Mouse (Mus musculus): ENCODE measurements around the gene Uqcr11.

Gene Uqcr11

DNA sequence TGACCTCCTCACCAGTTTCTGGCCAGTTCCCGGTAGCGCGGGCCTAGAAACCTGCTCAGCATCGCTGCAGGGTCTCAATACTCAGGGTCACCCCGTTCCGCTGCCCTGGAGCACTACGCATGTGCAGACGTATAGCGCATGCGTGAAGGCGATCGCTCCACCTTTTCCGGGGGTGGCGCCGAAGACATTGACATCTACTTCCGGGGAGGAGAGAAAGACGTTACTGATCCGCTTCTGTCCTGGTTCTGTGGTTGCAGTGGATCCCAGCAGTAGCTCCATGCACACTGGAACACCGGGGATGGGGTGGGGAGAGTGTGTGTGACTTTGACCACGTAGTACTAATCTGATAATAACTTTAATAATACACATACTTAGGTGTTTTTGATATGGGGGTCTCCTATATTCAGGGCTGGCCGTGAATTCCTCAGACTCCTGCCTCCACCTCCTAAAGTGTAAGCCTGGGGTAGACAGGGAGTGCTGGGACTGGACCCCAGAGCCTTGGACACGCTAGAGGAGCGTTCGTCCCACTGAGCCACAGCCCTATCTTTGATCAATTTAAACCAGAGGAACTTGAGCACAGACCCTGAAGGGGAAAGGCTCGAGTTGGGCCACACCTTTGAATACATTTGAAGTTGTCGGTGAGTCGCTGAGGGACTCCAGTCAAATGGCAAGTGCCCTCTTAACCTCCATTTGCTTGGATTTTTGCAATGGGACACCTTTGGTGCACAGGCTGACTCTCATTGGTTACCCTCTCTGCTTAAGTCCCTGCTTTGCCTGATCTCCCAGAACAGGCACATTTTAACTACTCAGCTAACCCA, at the start of gene Uqcr11:
Gene Uqcr11, minus strand, starts transcription at position 147 of the 818 bp plus-strand sequence.
- peak; percentile 90 for ATAC-seq (ENCODE audit: low TSS enrichment)

- no peak for ATAC-seq (ENCODE audit: low TSS enrichment)
These were observed 49.1 kb upstream of the Uqcr11 start for GRCm38 (mm10) chr10:80455697-80456096.

DNA sequence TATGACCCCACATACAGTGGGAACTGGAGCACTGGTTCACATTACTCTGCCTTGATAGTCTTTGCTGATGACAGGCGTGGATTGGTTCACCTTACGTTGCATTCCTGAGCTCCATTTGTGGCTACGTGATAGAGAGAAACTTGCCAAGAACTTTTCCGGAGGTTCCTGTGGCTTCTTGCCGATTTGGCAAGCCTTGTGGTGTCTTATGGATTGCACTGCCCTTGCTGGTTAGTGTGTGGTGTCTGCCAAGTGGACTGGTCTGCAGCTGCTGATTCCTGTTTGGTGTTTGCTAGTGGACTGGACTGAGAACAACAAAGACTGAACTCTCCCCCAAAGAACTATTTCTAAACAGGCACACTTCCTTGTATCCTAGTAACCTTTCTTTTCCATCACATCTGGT, 48.2 kb upstream of the Uqcr11 start:
- no peak for ATAC-seq (ENCODE audit: low TSS enrichment)

DNA sequence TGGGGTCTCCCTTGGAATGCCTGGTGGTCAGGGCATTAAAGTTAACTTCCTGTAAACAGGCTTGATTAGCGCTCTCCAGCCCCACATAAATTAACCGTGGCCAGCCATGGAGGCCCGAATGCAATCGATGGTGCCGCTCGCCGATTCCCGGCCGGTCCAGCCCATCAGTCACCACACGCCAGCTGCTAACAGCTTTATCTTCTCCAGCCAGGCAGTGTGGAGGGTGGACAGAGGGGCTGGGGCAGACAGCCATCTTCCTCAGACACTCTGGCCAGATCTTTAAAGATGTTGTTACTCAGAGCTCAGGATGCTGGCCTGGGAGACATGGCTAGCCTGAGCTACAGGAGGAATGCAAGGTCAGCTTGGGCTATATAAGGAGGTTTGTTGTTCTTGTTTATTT, 47.0 kb upstream of the Uqcr11 start:
- no peak for ATAC-seq (ENCODE audit: low TSS enrichment)

- no peak for ATAC-seq (ENCODE audit: low TSS enrichment)
These were observed 44.0 kb upstream of the Uqcr11 start for GRCm38 (mm10) chr10:80450599-80450998.

- ATAC-seq (ENCODE audit: low TSS enrichment): peak; percentile 72
These were observed 39.4 kb upstream of the Uqcr11 start for GRCm38 (mm10) chr10:80445898-80446601.

DNA sequence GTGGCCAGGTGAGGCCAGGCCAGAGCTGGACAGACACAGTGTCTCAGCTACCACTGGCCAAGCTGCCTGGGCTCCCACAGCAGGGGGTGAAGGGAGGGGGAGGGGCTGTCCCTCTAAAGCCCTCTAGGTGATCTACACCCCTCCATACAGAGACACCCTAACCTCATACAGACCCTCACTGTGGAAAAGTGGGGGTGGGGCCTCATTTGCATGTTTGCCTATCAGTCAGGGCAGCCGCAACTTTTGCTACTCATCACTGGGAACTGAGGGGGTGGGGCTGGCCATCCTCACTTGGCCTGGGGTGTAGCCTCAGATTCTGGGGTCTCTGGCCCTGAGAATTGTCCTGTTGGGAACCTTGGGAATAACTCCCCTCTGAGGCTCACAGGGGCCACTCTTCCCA, 38.4 kb upstream of the Uqcr11 start:
- no peak for ATAC-seq (ENCODE audit: low TSS enrichment)

GRCm38 (mm10) chr10:80444339-80445045, 37.9 kb upstream of the Uqcr11 start:
- no peak for ATAC-seq (ENCODE audit: low TSS enrichment)

DNA sequence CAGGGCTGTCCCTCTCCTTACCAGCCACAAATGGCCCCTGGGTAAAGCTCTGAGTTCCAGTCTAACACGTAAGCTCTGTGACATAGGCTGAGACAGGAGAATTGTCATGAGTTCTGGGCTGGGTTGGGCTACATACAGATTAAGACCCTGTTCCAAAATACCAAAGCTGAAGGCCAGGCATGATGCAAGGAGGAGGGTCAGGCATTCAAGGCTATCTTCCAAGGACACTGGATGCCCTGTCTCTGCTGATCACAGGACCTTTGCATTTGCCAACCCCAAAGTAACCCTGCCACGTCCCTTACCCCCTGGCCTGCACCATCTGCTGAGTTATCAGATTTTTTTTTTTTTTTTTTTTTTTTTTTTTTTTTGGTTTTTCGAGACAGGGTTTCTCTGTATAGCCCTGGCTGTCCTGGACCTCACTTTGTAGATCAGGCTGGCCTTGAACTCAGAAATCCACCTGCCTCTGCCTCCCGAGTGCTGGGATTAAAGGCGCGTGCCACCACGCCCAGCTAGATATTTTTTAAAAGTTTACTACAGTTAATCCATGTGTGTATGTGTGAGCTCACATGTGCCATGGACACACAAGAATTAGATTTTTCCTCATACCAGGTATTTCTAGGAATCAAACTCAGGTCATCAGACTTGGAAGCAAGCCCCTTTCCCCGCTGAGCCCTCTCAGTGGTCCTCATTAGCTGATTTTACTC, 37.1 kb upstream of the Uqcr11 start:
- no peak for ATAC-seq (ENCODE audit: low TSS enrichment)

DNA sequence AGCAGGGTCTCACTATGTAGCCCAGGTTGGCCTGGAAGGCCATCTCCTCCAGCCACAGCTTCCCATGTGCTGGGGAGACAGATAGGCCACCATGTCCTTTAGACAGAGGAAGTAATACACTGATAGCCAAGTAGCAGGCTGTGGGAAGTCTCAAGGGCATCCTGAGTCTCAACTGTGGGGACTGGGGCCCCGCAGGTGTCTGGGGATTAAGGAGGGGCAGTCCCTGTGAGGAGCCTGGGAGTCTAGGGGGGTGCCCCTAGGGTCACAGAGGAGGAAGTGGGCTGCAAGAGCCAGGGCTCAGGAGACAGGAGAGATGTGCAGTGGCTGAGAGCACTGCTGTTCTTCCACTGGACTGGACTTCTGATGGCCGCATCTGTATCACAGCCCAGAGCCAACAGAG, 36.4 kb upstream of the Uqcr11 start:
- no peak for ATAC-seq (ENCODE audit: low TSS enrichment)

DNA sequence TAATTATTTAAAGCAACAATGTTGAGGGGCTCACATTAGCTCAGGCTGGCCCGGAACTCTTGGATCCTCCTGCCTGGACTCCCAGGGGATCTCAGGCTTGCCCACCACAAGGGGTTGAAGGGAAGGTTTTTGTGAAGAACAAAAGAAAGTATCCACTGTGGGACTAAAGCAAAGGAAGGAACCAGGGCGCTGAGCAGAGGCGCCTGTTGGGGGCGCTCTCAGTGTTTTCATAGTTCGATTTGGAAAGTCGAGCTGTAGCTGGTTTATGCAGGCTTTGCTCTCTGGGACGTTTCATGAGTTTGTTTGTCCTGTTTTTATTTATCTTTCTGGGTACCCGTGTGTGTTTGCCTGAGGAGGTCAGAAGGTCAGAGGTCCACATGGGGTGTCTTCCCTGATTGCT, 35.0 kb upstream of the Uqcr11 start:
- ATAC-seq (ENCODE audit: low TSS enrichment): no peak

DNA sequence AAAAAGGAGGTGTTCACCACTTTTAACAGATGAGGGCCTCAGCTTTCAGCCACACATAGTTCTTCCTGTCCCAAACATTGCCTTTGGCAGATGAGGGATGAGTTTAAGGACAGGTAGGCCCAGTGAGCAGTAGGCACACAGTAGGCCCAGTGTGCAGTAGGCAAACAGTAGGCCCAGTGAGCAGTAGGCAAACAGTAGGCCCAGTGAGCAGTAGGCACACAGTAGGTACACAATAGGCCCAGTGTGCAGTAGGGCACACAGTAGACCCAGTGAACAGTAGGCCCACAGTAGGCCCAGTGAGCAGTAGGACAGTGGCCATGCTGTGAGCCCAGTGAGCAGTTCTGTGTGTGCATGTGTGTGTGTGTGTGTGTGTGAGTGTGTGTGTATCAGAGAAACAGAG, 33.4 kb upstream of the Uqcr11 start:
- ATAC-seq (ENCODE audit: low TSS enrichment): no peak

GRCm38 (mm10) chr10:80437973-80438372, 31.3 kb upstream of the Uqcr11 start:
- no peak for ATAC-seq (ENCODE audit: low TSS enrichment)

- ATAC-seq (ENCODE audit: low TSS enrichment): no peak
These were observed 29.6 kb upstream of the Uqcr11 start for GRCm38 (mm10) chr10:80436276-80436675.

DNA sequence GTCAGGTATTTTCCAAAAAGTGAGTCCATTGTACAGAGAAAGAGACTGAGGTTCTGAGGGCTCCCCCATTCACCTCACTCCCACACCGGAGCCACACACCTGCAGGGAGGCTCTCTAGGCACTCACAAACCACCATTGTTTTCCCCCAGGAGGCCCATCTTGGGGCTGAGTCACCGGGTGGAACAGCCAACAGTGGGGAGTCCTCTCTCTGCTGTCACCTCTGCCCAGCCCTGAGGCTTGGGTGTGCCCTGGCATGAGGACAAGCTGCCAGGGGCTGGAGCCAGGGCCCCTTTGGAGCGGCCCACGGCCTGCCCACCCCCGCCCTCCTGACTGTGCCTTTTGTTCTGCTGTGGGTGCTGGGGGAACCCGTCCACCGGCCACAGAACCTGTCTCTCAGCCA, 29.1 kb upstream of the Uqcr11 start:
- no peak for ATAC-seq (ENCODE audit: low TSS enrichment)

- no peak for ATAC-seq (ENCODE audit: low TSS enrichment)
These were observed 28.2 kb upstream of the Uqcr11 start for GRCm38 (mm10) chr10:80434823-80435222.

DNA sequence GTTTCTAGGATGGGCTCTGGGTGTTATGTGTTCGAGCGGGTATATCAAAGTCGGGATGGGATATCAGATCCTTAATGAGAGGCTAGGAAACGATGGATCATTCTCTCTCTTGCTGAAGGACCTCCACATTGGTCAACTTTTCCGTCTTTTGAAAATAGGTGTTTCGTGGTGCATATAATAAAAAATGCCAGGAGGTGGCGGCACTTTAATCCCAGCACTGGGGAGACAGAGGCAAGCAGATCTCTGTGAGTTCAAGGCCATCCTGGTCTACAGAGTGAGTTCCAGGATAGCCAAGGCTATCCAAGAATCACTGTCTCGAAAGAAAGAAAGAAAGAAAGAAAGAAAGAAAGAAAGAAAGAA, 27.6 kb upstream of the Uqcr11 start:
- ATAC-seq (ENCODE audit: low TSS enrichment): no peak

DNA sequence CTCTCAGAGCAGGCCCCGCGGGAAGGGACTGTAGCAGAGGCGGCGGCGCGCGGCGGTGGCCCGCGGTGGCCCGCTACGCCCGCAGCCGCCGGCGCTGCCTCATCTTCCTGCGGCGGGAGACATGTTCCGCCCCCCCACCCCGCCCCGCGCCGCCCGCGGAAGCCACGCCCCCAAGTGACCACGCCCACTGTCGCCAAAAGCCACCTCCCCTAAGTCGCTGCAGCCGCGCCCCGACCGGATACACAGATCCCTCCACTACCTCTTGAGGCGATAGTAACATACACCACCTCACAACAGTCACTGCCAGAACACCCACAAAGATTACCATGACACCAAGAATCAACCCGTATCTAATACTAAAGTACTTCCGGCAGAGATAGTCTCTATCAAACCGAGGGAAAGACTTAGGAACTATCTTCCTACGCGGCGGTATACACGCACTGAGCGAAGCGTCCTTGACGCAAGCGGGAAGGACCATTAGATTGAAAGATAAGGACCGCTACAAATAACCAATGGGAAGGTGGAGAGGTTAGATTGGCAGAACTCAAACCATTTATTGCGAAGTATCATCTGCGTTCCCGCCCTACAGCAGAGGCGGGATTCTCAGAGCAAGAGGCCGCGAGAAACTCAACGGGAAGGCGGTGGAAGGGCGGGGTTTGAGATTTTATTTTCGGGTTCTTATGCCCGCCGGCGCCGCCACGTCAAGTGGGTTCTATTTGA, 27.0 kb upstream of the Uqcr11 start, which contains the start of gene Tcf3:
Gene Tcf3, minus strand, starts transcription at position 135 of the 720 bp plus-strand sequence.
- peak; percentile 96 for ATAC-seq (ENCODE audit: low TSS enrichment)

- ATAC-seq (ENCODE audit: low TSS enrichment): no peak
These were observed 26.4 kb upstream of the Uqcr11 start for GRCm38 (mm10) chr10:80432936-80433512.

DNA sequence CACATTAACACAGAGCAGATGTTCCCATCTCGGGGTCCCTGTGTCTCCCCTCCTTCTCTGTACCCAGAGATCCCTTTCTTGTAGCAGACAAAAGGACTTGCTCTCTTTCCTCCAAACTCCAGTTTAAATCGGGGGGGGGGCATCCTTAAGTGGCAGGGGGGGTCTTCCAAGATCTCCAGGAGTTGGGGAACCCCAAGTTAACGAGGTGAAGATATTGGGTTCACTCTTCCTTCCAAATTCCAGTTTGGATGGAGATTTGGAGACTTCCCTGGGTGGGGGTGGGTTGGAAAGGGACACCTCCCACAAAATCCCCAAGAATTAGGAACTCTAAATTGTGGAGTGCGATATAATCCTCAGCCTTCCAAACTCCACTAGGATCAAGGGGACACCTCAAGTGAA, 25.8 kb upstream of the Uqcr11 start:
- no peak for ATAC-seq (ENCODE audit: low TSS enrichment)

Measured in frontal cortex, adult (tissue).